Mouse (Mus musculus) forebrain, embryonic 14.5 days (tissue): ENCODE measurements around the gene Arl6ip5. TPM values are rescaled to one million over a fixed set of nuclear protein-coding genes. Genes with fewer than 3 reads are reported as not detected.
"Not testable (repeated sequence)": the region's sequence is repeated elsewhere in the genome, so short reads cannot be mapped to it uniquely, and the experiment has no call there.

Experiments
- ATAC-seq: fragments of 200-750 bp; cut with Nextera tagmentation; 2 replicates; pipeline ENCODE4 v1.8.0; 2017; ENCODE audit warnings: mild to moderate bottlenecking, moderate library complexity
- DNase-seq: peaks from one replicate; pipeline ENCODE4 v3.0.0-alpha.2; 2015; ENCODE audit warnings: low spot score
- H3K27ac ChIP-seq: fragments of 300-500 bp; sonication (generic); 2 replicates; pipeline ENCODE4 v1.5.1; 2014; ENCODE audit warnings: low read depth, mild to moderate bottlenecking, control low read depth, low read length, moderate library complexity
- H3K27me3 ChIP-seq: fragments of 300-500 bp; sonication (generic); replicated peaks from 2 replicates; pipeline ENCODE4 v1.6.1; 2014; ENCODE audit warnings: low read length, control low read depth, mixed read lengths; ENCODE audit not compliant: control insufficient read depth, insufficient read depth
- H3K36me3 ChIP-seq: fragments of 300-500 bp; sonication (generic); 2 replicates; pipeline ENCODE4 v1.6.1; 2014; ENCODE audit warnings: low read length, control low read depth; ENCODE audit not compliant: control insufficient read depth, insufficient read depth
- H3K4me1 ChIP-seq: fragments of 300-500 bp; sonication (generic); 2 replicates; pipeline ENCODE4 v1.6.1; 2014; ENCODE audit warnings: antibody characterized with exemption, low read length, control low read depth; ENCODE audit not compliant: control insufficient read depth, insufficient read depth
- H3K4me2 ChIP-seq: fragments of 300-500 bp; sonication (generic); 2 replicates; pipeline ENCODE4 v1.6.1; 2014; ENCODE audit warnings: mild to moderate bottlenecking, control low read depth, low read length
- H3K4me3 ChIP-seq: fragments of 300-500 bp; sonication (generic); 2 replicates; pipeline ENCODE4 v1.5.1; 2014; ENCODE audit warnings: low read depth, low read length, control low read depth
- H3K9ac ChIP-seq: fragments of 300-500 bp; sonication (generic); 2 replicates; pipeline ENCODE4 v1.6.1; 2014; ENCODE audit warnings: mild to moderate bottlenecking, low read length, control low read depth, moderate library complexity
- H3K9me3 ChIP-seq: fragments of 300-500 bp; sonication (generic); replicated peaks from 2 replicates; pipeline ENCODE4 v1.6.1; 2016; ENCODE audit warnings: low read length, control low read depth, mixed read lengths; ENCODE audit not compliant: control insufficient read depth
- WGBS: fragments of 180-500 bp; shearing (Covaris S2); extraction: QIAGEN DNeasy Blood & Tissue Kit; methylation state at CpG from one replicate; pipeline ENCODE4 v1.1.7; 2014; 5-methylcytosine and 5-hydroxymethylcytosine counted together
- polyA plus RNA-seq: library from polyadenylated mRNA; unstranded; fragments of >200 nt; fragmentation: Nextera tagmentation; extraction: Ambion mirVana; gene quantifications from 2 replicates; pipeline ENCODE4 v1.2.1, GENCODE M21; 2014

Gene Arl6ip5
- polyA plus RNA-seq, 1 experiment from 2014 or later: 72.5 TPM

DNA sequence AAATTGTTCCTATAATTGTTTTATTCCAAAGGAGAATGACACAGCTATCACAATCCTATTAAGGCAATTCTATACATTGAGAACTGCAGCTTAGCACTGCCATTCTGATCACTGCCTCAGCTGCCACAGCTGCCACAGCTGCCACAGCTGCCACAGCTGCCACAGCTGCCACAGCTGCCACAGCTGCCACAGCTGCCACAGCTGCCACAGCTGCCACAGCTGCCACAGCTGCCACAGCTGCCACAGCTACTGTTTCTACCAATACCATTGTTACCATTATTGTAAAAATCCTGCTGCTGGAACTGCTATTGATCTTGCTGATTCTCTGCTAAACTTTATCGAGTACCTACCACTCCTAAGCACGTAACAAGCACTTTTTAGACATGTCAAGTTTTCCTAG lies 49.4 kb downstream of the Arl6ip5 start:
- H3K27ac ChIP-seq, ATAC-seq, H3K36me3 ChIP-seq, H3K9me3 ChIP-seq, H3K27me3 ChIP-seq, H3K9ac ChIP-seq, H3K4me3 ChIP-seq, H3K4me2 ChIP-seq, DNase-seq, H3K4me1 ChIP-seq: not testable (repeated sequence)
- WGBS: 89% methylated on average over 2 of the region's 2 CpGs

DNA sequence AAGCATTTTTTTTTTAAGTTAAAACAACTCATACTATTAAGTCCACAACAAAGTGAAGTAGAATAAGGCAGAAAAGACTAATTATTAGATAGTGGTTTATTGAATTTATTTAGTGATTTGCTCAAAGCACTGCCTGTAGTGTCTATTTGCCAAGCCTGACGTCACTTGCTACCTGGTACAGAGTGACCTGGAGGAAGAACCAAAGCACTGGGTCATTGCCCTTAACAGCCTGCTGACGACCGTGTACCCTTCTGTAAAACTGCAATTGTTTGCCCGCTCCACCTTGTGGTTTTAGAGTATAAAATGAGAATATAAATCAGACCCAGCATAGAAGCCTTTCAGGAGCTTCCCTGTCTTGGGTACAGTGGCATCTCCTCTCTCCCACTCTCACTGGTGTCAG lies 51.7 kb downstream of the Arl6ip5 start:
- Histone ChIP-seq H3K36me3 (no peaks in the 10 kb centered on the region), H3K27ac (no peak overlapping the region), H3K9ac (no peak overlapping the region), H3K4me1 (no peaks in the 10 kb centered on the region), H3K9me3 (no peaks in the 10 kb centered on the region), H3K27me3 (no peaks in the 10 kb centered on the region), H3K4me3 (no peak overlapping the region), H3K4me2 (no peak overlapping the region)
- WGBS: 66% methylated on average over 4 of the region's 4 CpGs
- DNase-seq: no peak
- ATAC-seq: no peak

DNA sequence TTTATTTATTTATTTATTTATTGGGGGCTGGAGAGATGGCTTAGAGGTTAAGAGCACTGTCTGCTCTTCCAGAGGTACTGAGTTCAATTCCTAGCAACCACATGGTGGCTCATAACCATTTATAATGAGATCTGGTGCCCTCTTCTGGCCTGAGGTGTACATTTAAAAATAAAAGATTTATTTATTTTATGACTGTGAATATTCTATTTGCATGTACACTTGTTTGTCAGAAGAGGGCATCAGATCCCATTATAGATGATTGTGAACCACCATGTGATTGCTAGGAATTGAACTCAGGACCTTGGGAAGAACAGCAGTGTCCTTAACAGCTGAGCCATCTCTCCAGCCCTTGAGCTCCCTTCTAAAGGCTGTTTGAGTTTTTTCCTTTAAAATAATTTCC lies 53.3 kb downstream of the Arl6ip5 start:
- not testable (repeated sequence) for H3K36me3 ChIP-seq, H3K4me2 ChIP-seq, H3K9me3 ChIP-seq, DNase-seq, H3K27ac ChIP-seq, H3K4me3 ChIP-seq, H3K4me1 ChIP-seq, H3K27me3 ChIP-seq, ATAC-seq, H3K9ac ChIP-seq

DNA sequence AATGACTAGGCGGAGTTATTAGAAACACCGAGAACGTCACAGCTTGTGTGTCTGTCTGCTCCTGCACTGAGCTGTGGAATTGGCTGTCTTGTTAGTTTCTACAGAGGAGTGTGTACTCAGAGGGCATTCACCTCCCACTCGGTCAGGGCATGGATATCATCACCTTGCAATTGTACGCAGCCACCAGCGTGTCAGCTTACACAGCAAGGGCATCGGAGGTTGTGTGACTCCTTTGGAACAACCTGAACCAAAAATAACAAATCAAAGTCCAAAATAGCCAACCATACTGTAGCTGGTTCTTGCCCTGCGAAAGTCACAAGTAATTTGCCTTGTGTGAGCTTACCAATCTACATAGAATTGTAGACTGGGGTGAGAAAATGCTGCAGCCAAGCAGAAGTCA lies 54.8 kb downstream of the Arl6ip5 start:
- no peak for ATAC-seq
- no peak overlapping the region for H3K9ac ChIP-seq
- H3K4me1 ChIP-seq: 0 out of 2 replicates have a peak, but pooled peaks cover 4% of the 10 kb centered on the region
- no peak overlapping the region for H3K4me2 ChIP-seq
- 79% methylated on average over 8 of the region's 8 CpGs for whole genome bisulfite sequencing
- no peaks in the 10 kb centered on the region for H3K36me3 ChIP-seq
- no peak for DNase-seq
- no peaks in the 10 kb centered on the region for H3K27me3 ChIP-seq
- H3K9me3 ChIP-seq: no peaks in the 10 kb centered on the region
- H3K27ac ChIP-seq: no peak overlapping the region
- no peak overlapping the region for H3K4me3 ChIP-seq

DNA sequence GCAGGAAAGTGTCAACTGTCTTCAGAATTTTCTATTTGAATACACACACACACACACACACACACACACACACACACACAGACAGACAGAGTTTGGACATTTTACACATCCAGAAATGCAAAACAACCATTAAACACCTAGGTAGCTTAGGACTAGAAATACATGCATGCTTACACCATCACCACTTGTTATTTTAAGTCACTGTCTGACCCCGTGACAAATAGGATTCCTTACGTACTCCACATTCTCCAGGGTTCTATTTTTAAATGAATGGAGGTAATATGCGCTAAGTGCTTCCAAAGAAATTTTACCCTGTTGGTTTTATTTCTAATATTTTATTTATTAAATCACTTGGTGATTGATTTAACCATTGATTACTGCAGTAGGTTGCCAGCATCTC lies 55.2 kb downstream of the Arl6ip5 start:
- Histone ChIP-seq H3K9me3 (no peaks in the 10 kb centered on the region), H3K4me3 (no peak overlapping the region), H3K4me2 (no peak overlapping the region), H3K27me3 (no peaks in the 10 kb centered on the region), H3K4me1 (0 out of 2 replicates have a peak, but pooled peaks cover 4% of the 10 kb centered on the region), H3K9ac (no peak overlapping the region), H3K36me3 (no peaks in the 10 kb centered on the region), H3K27ac (no peak overlapping the region)
- ATAC-seq: no peak
- DNase-seq: no peak
- WGBS: 85% methylated on average over 3 of the region's 3 CpGs

DNA sequence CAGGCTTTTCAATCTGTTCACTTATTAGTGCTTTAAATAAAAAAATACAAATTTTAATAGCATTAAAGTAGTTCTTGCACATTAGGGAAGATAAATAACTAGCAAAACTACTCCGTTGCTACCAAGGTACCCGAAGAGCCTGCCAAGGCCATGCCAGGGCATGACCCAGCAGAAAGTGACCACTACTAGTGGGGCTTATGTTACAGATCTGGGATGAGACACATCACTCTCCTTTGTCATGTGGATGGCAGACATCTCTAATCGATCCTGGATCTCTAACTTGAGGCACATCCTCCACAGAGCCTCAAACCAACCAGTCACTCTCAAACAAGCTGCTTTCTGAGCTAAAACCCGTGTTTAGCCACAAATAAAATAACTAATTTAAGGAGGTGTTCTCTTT lies 56.2 kb downstream of the Arl6ip5 start:
- 86% methylated on average over 4 of the region's 4 CpGs for WGBS
- no peaks in the 10 kb centered on the region for H3K9me3 ChIP-seq
- H3K9ac ChIP-seq: no peak overlapping the region
- H3K27me3 ChIP-seq: no peaks in the 10 kb centered on the region
- 0 out of 2 replicates have a peak, but pooled peaks cover 4% of the 10 kb centered on the region for H3K4me1 ChIP-seq
- DNase-seq (no peak), ATAC-seq (no peak)
- no peak overlapping the region for H3K4me3 ChIP-seq
- H3K27ac ChIP-seq: no peak overlapping the region
- no peak overlapping the region for H3K4me2 ChIP-seq
- H3K36me3 ChIP-seq: no peaks in the 10 kb centered on the region

DNA sequence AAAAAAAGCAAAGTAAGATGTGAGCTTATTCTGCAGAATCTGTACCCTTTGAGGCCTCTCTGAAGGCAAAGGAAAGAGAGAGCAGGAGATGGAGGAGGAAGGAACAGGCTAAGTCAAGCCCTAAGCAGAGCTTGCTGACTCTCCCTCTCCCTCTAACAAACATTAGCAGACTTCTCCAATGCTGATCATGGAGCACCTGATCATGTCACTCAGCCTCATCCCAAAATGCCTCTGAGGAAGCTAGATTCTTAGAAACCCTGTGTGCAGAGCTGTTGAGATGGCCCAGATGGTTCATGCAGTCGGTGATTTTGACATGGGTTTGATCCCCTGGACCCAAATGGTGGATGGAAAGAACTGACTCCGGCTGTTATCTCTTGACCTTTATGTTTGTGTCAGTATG lies 56.6 kb downstream of the Arl6ip5 start:
- Histone ChIP-seq H3K4me1 (0 out of 2 replicates have a peak, but pooled peaks cover 4% of the 10 kb centered on the region), H3K9me3 (no peaks in the 10 kb centered on the region), H3K9ac (no peak overlapping the region), H3K36me3 (no peaks in the 10 kb centered on the region), H3K4me3 (no peak overlapping the region), H3K4me2 (no peak overlapping the region), H3K27me3 (no peaks in the 10 kb centered on the region), H3K27ac (no peak overlapping the region)
- ATAC-seq (no peak), DNase-seq (no peak)
- WGBS: 87% methylated on average over 2 of the region's 2 CpGs

DNA sequence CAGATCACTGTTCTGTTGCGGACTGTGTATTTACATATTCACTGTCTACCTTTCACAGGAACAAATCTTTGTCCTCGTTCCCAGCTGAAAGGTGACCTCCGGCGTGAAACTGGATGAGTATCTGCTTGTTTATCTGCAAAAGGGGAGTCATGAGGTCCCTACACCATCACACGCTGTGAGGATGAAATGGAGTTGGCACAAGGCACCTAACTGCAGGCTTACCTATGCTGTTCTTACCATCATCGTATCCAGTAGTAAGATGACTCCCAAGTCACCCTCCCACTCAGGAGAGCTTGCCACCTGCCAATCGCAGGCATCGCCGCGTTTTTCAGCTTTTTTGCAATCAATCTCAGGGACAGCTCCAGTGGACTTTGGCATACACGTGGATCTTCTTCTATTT lies 59.1 kb downstream of the Arl6ip5 start:
- 51% methylated on average over 11 of the region's 11 CpGs for WGBS
- Histone ChIP-seq H3K4me3 (no peak overlapping the region), H3K9me3 (no peaks in the 10 kb centered on the region), H3K27me3 (no peaks in the 10 kb centered on the region), H3K27ac (no peak overlapping the region), H3K4me1 (0 out of 2 replicates have a peak, but pooled peaks cover 4% of the 10 kb centered on the region), H3K4me2 (no peak overlapping the region), H3K9ac (no peak overlapping the region), H3K36me3 (no peaks in the 10 kb centered on the region)
- no peak for DNase-seq
- ATAC-seq: no peak

DNA sequence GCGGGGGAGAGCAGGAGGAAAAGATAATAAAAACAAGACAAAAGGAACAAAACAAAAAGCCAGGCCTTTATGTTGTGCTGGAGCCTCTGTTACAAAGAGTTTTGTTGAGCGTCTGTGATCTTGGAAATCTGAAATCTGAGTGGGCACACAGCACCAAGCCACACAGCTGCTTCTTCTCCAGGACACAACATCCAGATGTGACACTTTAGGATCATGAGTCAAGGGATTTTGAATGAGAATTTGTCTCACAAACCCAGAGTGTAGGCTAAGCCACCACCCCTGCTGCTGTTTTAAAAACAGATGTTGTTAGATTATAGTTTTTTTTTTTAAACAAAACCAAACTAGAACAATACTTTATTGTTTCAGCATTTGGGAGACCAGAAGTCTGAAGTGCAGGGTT lies 61.9 kb downstream of the Arl6ip5 start:
- no peaks in the 10 kb centered on the region for H3K27me3 ChIP-seq
- WGBS: 61% methylated on average over 2 of the region's 2 CpGs
- peaks cover 9% of the 10 kb centered on the region for H3K4me1 ChIP-seq
- ATAC-seq: no peak
- no peak overlapping the region for H3K9ac ChIP-seq
- no peaks in the 10 kb centered on the region for H3K9me3 ChIP-seq
- no peak overlapping the region for H3K27ac ChIP-seq
- no peak for DNase-seq
- H3K4me3 ChIP-seq: no peak overlapping the region
- H3K36me3 ChIP-seq: no peaks in the 10 kb centered on the region
- H3K4me2 ChIP-seq: no peak overlapping the region
